Mouse (Mus musculus): Measurements from ENCODE around the gene Pax7. TPM values are rescaled to one million over a fixed set of nuclear protein-coding genes. Genes with fewer than 3 reads are reported as not detected.

The Pax7 gene
- polyA plus RNA-seq, 1 experiment from 2014 or later, result 0.14 TPM

GRCm38 (mm10) chr4:139807191-139807808 is 26.0 kb downstream of the Pax7 start:
- Histone ChIP-seq H3K9ac (replicated peaks) (no peak overlapping the region), H3K4me2 (no peak overlapping the region), H3K27me3 (replicated peaks) (peaks cover 42% of the 10 kb centered on the region)

DNA sequence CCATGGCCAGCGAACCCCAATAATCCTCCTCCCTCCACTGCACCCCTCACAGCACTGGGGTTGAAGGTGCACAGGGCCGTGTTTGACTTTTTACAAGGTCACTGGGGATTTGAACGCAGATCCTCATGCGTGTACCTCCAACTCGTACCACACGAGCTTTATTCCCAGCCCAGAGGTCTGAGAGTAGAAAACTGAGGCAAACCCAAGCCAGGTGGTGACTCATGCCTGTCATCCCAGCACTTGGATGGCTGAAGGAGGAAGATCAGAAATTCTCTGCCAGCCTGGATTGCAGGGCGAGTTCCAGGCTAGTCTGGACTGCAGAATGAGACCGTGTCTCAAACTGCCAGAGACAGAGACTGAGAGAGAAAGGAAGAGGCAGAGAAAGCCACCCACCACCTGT is 28.4 kb downstream of the Pax7 start:
- H3K4me1 ChIP-seq, result peaks cover 16% of the 10 kb centered on the region
- peaks cover 44% of the 10 kb centered on the region for H3K27me3 ChIP-seq (replicated peaks)
- H3K9ac ChIP-seq (replicated peaks), result no peak overlapping the region
- ATAC-seq (ENCODE audit: low FRiP score), result no peak
- no peak overlapping the region for H3K4me3 ChIP-seq (replicated peaks)
- H3K4me2 ChIP-seq, result no peak overlapping the region
- WGBS, result 68% methylated on average over 8 of the region's 8 CpGs
- H3K36me3 ChIP-seq, result no peaks in the 10 kb centered on the region
- no peaks in the 10 kb centered on the region for H3K9me3 ChIP-seq (replicated peaks)
- no peak overlapping the region for H3K27ac ChIP-seq (replicated peaks)

More at GRCm38 (mm10) chr4:139807191-139807808, 26.0 kb downstream of the Pax7 start:
- Histone ChIP-seq H3K27ac (replicated peaks) (no peak overlapping the region), H3K4me1 (peaks cover 26% of the 10 kb centered on the region), H3K4me3 (replicated peaks) (no peak overlapping the region), H3K36me3 (no peaks in the 10 kb centered on the region), H3K9me3 (replicated peaks) (no peaks in the 10 kb centered on the region)
- WGBS, result 6% methylated on average over 14 of the region's 14 CpGs
- ATAC-seq (ENCODE audit: low FRiP score), result no peak

GRCm38 (mm10) chr4:139803981-139804380 is 29.3 kb downstream of the Pax7 start:
- peaks cover 46% of the 10 kb centered on the region for H3K27me3 ChIP-seq (replicated peaks)

DNA sequence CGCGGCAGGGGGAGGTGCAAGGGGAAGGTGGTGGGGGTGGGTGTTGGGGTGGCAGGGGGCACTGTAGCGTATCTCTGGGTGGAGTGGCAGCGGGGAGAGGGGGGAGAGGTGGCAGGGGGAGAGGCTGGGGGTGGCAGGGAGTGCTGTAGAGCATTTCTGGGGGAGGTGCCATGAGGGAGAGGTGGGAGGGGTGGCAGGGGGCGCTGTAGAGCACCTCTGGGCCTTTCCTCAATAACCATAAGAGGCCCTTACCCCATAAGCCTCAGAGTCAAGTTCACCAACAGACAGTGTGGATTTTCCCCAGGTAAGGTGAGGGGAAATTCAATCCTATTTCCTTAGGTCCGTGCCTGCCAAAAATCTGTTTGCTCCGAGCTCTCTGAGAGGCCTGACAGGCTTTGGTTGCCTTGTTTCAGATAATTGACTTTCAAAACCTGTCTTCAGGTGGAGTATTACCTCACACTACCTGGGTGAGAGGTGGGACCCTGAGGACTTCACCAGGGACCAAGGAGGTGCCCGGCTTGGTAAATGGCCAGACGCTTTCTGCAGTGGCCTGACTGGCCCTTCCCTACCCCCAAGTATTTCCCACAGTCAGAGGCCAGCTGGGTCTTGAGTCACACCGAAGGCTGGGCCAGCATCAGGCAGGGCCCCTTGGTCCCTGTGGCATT is 33.8 kb downstream of the Pax7 start:
- no peak overlapping the region for H3K9ac ChIP-seq (replicated peaks)
- ATAC-seq (ENCODE audit: low FRiP score), result no peak
- no peak overlapping the region for H3K27ac ChIP-seq (replicated peaks)
- H3K4me2 ChIP-seq, result no peak overlapping the region
- H3K27me3 ChIP-seq (replicated peaks), result peaks cover 27% of the 10 kb centered on the region
- no peaks in the 10 kb centered on the region for H3K9me3 ChIP-seq (replicated peaks)
- H3K4me1 ChIP-seq, result 0 out of 2 replicates have a peak, but pooled peaks cover 3% of the 10 kb centered on the region
- no peaks in the 10 kb centered on the region for H3K36me3 ChIP-seq
- WGBS, result 69% methylated on average over 10 of the region's 10 CpGs
- H3K4me3 ChIP-seq (replicated peaks), result no peak overlapping the region

More at GRCm38 (mm10) chr4:139803981-139804380, 29.3 kb downstream of the Pax7 start:
- Histone ChIP-seq H3K9ac (replicated peaks) (no peak overlapping the region), H3K9me3 (replicated peaks) (no peaks in the 10 kb centered on the region), H3K4me2 (no peak overlapping the region), H3K4me3 (replicated peaks) (no peak overlapping the region), H3K36me3 (no peaks in the 10 kb centered on the region), H3K27ac (replicated peaks) (no peak overlapping the region), H3K4me1 (peaks cover 12% of the 10 kb centered on the region)
- WGBS, result 2% methylated on average over 2 of the region's 2 CpGs
- ATAC-seq (ENCODE audit: low FRiP score), result no peak

GRCm38 (mm10) chr4:139797344-139797743 is 36.0 kb downstream of the Pax7 start:
- H3K9ac ChIP-seq (replicated peaks), result no peak overlapping the region
- ATAC-seq (ENCODE audit: low FRiP score), result no peak
- no peak overlapping the region for H3K4me2 ChIP-seq
- no peak overlapping the region for H3K27ac ChIP-seq (replicated peaks)
- peaks cover 23% of the 10 kb centered on the region for H3K27me3 ChIP-seq (replicated peaks)
- 0 out of 2 replicates have a peak, but pooled peaks cover 6% of the 10 kb centered on the region for H3K4me1 ChIP-seq
- no peak overlapping the region for H3K4me3 ChIP-seq (replicated peaks)
- H3K36me3 ChIP-seq, result no peaks in the 10 kb centered on the region
- H3K9me3 ChIP-seq (replicated peaks), result no peaks in the 10 kb centered on the region
- WGBS, result 65% methylated on average over 4 of the region's 4 CpGs

DNA sequence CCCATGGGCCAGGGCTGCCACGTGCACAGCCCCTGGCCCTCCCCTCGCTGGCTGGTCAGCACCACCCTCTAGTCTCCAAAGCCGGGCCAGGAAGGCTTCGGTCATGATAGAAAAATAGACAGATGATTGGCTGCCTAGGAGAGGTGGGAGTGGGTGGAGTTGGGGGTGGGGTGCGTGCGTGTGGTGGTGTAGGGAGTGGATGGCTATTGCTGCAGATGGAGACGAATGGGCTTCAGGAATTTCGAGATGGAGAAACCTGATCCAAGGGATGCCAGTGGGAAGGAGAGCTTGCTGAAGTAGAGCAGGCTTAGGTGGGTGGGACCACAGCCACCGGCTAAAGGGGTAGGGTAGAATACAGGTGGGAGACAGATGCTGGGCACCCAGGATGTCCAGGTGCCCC is 37.2 kb downstream of the Pax7 start:
- Histone ChIP-seq H3K9ac (replicated peaks) (no peak overlapping the region), H3K9me3 (replicated peaks) (no peaks in the 10 kb centered on the region), H3K36me3 (no peaks in the 10 kb centered on the region), H3K4me3 (replicated peaks) (no peak overlapping the region), H3K27me3 (replicated peaks) (peaks cover 15% of the 10 kb centered on the region), H3K4me1 (peaks cover 14% of the 10 kb centered on the region), H3K27ac (replicated peaks) (no peak overlapping the region), H3K4me2 (no peak overlapping the region)
- 23% methylated on average over 9 of the region's 9 CpGs for WGBS
- ATAC-seq (ENCODE audit: low FRiP score), result no peak

- ATAC-seq (ENCODE audit: low FRiP score), result no peak
- H3K9ac ChIP-seq (replicated peaks), result no peak overlapping the region
- peaks cover 8% of the 10 kb centered on the region; the same call in 1 of the 2 replicates for H3K27me3 ChIP-seq (replicated peaks)
- 18% methylated on average over 8 of the region's 8 CpGs for WGBS
- H3K27ac ChIP-seq (replicated peaks), result no peak overlapping the region
- no peak overlapping the region for H3K4me2 ChIP-seq
- H3K4me3 ChIP-seq (replicated peaks), result no peak overlapping the region
- H3K4me1 ChIP-seq, result peaks cover 19% of the 10 kb centered on the region
- H3K9me3 ChIP-seq (replicated peaks), result no peaks in the 10 kb centered on the region
- no peaks in the 10 kb centered on the region for H3K36me3 ChIP-seq
Observed at GRCm38 (mm10) chr4:139791168-139791567, 42.2 kb downstream of the Pax7 start.

DNA sequence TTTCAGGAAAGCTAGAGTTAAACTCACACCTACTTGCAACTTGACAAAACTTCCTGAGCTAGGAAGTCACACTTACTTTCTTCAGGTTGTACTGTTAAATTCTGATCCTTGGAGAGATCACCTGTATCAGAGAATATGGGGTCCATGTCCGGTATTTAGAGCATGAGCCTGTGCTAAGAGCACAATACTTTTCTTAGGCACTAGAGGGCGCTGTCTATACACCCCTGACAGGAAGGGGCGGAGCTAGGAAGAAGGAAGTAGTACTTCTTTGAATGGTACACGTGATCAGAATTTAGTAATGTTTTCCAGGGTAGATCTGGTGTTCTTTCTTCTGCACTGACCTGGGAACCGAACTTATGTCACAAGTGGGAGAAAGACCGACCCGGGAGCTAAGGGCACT is 43.6 kb downstream of the Pax7 start:
- ATAC-seq (ENCODE audit: low FRiP score), result no peak
- peaks cover 17% of the 10 kb centered on the region for H3K4me1 ChIP-seq
- 86% methylated on average over 7 of the region's 7 CpGs for WGBS
- no peak overlapping the region for H3K9ac ChIP-seq (replicated peaks)
- H3K27me3 ChIP-seq (replicated peaks), result peaks cover 8% of the 10 kb centered on the region; the same call in 1 of the 2 replicates
- H3K4me2 ChIP-seq, result no peak overlapping the region
- no peak overlapping the region for H3K27ac ChIP-seq (replicated peaks)
- H3K9me3 ChIP-seq (replicated peaks), result no peaks in the 10 kb centered on the region
- no peak overlapping the region for H3K4me3 ChIP-seq (replicated peaks)
- no peaks in the 10 kb centered on the region for H3K36me3 ChIP-seq

- no peak overlapping the region for H3K27ac ChIP-seq (replicated peaks)
- H3K4me3 ChIP-seq (replicated peaks), result no peak overlapping the region
- 59% methylated on average over 9 of the region's 9 CpGs for WGBS
- H3K4me1 ChIP-seq, result no peaks in the 10 kb centered on the region; the same call in 1 of the 2 replicates
- H3K36me3 ChIP-seq, result no peaks in the 10 kb centered on the region
- no peak for ATAC-seq (ENCODE audit: low FRiP score)
- H3K9me3 ChIP-seq (replicated peaks), result no peaks in the 10 kb centered on the region
- H3K27me3 ChIP-seq (replicated peaks), result no peaks in the 10 kb centered on the region
- H3K9ac ChIP-seq (replicated peaks), result no peak overlapping the region
- H3K4me2 ChIP-seq, result no peak overlapping the region
Observed at GRCm38 (mm10) chr4:139782926-139783467, 50.3 kb downstream of the Pax7 start.

- Histone ChIP-seq H3K4me2 (no peak overlapping the region), H3K36me3 (no peaks in the 10 kb centered on the region), H3K27me3 (replicated peaks) (peaks cover 20% of the 10 kb centered on the region; the same call in 1 of the 2 replicates), H3K9ac (replicated peaks) (no peak overlapping the region), H3K9me3 (replicated peaks) (no peaks in the 10 kb centered on the region), H3K4me3 (replicated peaks) (no peak overlapping the region), H3K4me1 (peaks cover 15% of the 10 kb centered on the region), H3K27ac (replicated peaks) (no peak overlapping the region)
- 5% methylated on average over 9 of the region's 9 CpGs for WGBS
- no peak for ATAC-seq (ENCODE audit: low FRiP score)
Observed at GRCm38 (mm10) chr4:139771125-139771631, 62.1 kb downstream of the Pax7 start.

DNA sequence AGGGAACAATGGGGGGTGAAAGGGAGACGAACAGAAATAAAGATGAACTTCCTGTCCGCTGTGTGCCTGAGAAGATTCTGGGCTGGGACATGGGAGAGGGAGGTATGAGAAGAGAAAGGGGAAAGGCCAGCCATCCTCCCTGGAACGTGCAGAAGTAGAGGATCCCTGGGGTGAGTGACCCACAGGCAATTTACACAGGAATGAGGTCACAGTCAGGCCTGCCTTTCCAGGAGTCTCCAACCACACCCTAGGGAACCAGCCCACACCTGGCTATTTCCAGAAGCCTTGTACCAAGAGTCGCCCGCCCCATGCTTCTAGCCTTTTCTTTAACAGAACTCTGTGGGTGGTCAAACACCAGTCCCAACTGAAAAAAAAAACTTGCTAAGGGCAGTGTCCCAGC is 65.5 kb downstream of the Pax7 start:
- no peak overlapping the region for H3K4me2 ChIP-seq
- WGBS, result 44% methylated on average over 5 of the region's 5 CpGs
- H3K36me3 ChIP-seq, result no peaks in the 10 kb centered on the region
- H3K4me1 ChIP-seq, result peaks cover 15% of the 10 kb centered on the region
- H3K4me3 ChIP-seq (replicated peaks), result no peak overlapping the region
- H3K9me3 ChIP-seq (replicated peaks), result no peaks in the 10 kb centered on the region
- ATAC-seq (ENCODE audit: low FRiP score), result no peak
- H3K27me3 ChIP-seq (replicated peaks), result peaks cover 24% of the 10 kb centered on the region; the same call in 1 of the 2 replicates
- H3K27ac ChIP-seq (replicated peaks), result no peak overlapping the region
- H3K9ac ChIP-seq (replicated peaks), result no peak overlapping the region

Measured in neural tube, embryonic 15.5 days (tissue).